Mouse (Mus musculus): ENCODE measurements around the gene Gm11214. TPM values are rescaled to one million over a fixed set of nuclear protein-coding genes. Genes with fewer than 3 reads are reported as not detected.

The Gm11214 gene
- not detected in 2 replicates for polyA plus RNA-seq (2012; rRNA removed)

GRCm38 (mm10) chr4:63663279-63663678 is at the start of gene Gm11214:
Gene Gm11214 (minus strand): TSS chr4:63663379.

DNA sequence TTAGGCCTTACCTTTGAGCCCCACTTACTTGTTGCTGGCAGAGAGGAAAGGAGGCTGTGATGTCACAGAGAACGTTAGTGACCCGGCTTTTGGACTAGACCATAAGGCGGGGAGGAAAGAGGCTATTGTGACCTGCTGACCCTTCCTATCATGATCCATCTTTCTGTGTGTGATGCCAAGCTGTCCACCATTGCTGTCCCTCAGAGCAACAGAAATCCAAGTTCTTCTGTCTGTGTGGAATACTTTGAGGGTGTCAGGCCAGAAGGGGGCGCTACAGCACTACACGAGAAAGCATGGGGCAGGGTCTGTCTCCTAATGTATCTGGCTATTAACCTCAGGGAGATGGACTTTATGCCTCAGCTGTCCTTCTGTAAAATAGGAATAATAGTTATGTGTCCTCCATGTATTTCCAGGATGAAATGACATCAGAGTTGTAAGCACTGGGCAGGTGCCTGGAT is 40.8 kb downstream of the Gm11214 start, which contains the start of gene Tex48:
TSS of gene Tex48 (minus strand) at position 51 of the 458 bp plus-strand sequence.

Other genes starting within 250 kb of the Gm11214 start
- gene Whrn, start 167.4 kb downstream of the Gm11214 start, polyA plus RNA-seq (2012; rRNA removed): 8.4 and 9.4 TPM in 2 replicates
- 8.1 and 8.5 TPM in 2 replicates for gene Atp6v1g1, start 118.6 kb downstream of the Gm11214 start, polyA plus RNA-seq (2012; rRNA removed)
- gene Tmem268, start 104.6 kb downstream of the Gm11214 start, polyA plus RNA-seq (2012; rRNA removed): 1.5 and 1.8 TPM in 2 replicates
- gene Gm11213, start 58.1 kb downstream of the Gm11214 start, polyA plus RNA-seq (2012; rRNA removed): not detected in 2 replicates
- gene Tex48, start 41.0 kb downstream of the Gm11214 start, polyA plus RNA-seq (2012; rRNA removed): not detected in 2 replicates
- not detected in 2 replicates for gene Tnfsf15, start 81.7 kb upstream of the Gm11214 start, polyA plus RNA-seq (2012; rRNA removed)
- not detected in 2 replicates for gene Tnfsf8, start 198.0 kb upstream of the Gm11214 start, polyA plus RNA-seq (2012; rRNA removed)